Mouse (Mus musculus): ENCODE measurements around the gene Pcsk1.
A peak's percentile ranks its signal among the peaks of the same experiment; 100 is the strongest.

Pcsk1 gene

GRCm38 (mm10) chr13:75089721-75090410 is at the start of gene Pcsk1:
Gene Pcsk1 (plus strand): TSS chr13:75089826.
- peak; percentile 71 for DNase-seq (ENCODE audit: low read depth, low spot score)

DNA sequence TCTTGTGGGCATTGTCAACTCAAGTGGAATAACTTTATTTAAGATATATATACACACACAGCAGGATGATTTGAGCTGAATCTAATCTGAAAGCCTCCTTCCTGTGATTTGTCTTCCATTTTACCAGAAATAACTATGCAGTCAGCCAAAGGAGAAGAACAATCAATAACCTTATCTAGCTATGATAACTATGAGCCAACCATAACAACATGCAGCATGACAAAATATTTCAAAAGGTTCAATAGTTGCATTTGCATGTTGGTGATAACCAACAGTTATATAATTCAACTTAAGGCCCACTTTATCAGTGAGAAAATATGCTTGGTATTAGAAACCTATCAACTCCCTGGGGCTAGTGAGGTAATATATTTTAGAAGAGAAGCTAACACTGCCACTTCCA is 30.8 kb upstream of the Pcsk1 start:
- DNase-seq (ENCODE audit: low read depth, low spot score), result no peak

GRCm38 (mm10) chr13:75063947-75064346 is 25.7 kb upstream of the Pcsk1 start:
- DNase-seq (ENCODE audit: low read depth, low spot score), result no peak

GRCm38 (mm10) chr13:75088597-75088996 is 1.0 kb upstream of the Pcsk1 start:
- DNase-seq (ENCODE audit: low read depth, low spot score), result peak; percentile 58

GRCm38 (mm10) chr13:75090411-75090779 is 769 bp downstream of the Pcsk1 start:
- peak; percentile 72 for DNase-seq (ENCODE audit: low read depth, low spot score)

GRCm38 (mm10) chr13:75091071-75091470 is 1.4 kb downstream of the Pcsk1 start:
- no peak for DNase-seq (ENCODE audit: low read depth, low spot score)

DNA sequence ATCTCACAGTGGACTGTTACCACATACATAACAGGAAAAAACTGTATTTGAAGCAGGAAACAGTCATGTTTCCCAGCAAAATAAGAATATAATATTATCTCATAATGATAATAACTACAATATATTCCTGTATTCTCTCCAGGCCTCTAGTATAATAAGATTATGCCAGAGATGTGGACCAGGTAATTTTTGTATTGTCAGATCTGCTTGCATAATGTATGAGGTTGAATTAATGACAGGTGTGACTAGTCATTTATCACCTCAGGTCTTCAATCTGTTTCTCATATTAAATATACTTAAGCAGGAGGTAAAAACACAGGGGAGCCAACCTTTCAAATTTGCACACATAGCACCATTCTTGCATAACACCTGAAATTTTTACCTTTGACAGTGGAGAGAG is 5.9 kb downstream of the Pcsk1 start:
- no peak for DNase-seq (ENCODE audit: low read depth, low spot score)

DNA sequence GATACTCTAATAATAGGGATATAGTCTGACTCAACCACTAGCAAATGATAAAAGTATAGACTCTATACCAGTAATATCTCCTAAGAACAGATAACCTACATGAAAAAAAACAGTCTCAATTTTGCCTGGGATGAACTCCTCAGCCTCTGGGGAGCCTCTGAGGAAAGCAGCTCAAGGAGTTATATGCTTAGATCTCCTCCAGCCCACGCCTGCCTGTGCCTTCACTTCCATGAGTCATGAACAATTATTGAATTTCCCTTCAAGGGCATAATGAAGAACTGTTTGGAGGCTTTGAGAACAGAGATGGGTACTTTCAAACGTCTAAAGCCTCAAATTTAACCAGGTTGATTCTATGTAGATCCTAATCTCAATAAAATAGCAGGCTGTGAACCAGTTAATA is 23.5 kb downstream of the Pcsk1 start:
- no peak for DNase-seq (ENCODE audit: low read depth, low spot score)

- DNase-seq (ENCODE audit: low read depth, low spot score), result no peak
Measured at GRCm38 (mm10) chr13:75114007-75114424, 24.4 kb downstream of the Pcsk1 start.

DNA sequence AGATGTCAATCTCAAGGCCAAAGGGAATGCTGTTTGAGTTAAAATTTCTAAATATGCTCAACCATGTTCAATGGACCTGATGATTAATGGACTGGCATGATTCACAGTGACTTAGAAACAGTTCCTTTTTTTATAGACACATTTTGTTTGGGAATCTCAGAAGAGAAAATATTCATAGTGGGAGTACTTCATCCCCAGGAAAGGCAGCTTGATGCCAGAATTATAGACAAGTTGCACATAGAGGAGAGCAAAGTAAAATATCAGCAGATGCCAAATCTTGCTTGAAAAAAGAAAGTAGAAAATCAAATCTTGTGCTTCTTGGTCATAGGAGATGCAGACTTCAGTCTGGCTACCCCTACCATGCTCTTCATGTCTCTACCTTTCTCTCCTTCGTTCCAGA is 25.2 kb downstream of the Pcsk1 start:
- DNase-seq (ENCODE audit: low read depth, low spot score), result no peak

DNA sequence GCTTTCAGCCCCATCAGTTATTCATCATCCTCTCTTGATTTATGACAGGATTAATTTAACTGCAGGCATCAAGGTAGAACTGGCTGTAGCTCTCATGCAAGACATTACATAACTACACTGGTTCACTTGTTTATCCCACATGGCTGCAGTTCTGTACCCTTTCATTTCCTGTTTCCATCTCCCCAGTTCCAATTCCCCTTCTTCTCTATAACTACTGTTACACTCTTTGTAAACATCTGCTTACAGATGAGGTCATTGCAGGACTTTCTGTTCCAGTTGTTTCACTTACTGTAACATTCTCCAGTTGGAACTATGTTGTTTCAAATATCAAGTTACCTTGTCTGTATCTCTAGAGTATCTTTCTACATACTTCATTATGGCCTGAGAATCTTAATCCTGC is 46.2 kb downstream of the Pcsk1 start:
- DNase-seq (ENCODE audit: low read depth, low spot score), result no peak

- DNase-seq (ENCODE audit: low read depth, low spot score), result no peak
Measured at GRCm38 (mm10) chr13:75160661-75161060, 71.0 kb downstream of the Pcsk1 start.

- DNase-seq (ENCODE audit: low read depth, low spot score), result no peak
Measured at GRCm38 (mm10) chr13:75163408-75163807, 73.8 kb downstream of the Pcsk1 start.
